Mouse (Mus musculus) Patski (cell line): Measurements from ENCODE around the gene Tank. TPM values are rescaled to one million over a fixed set of nuclear protein-coding genes. Genes with fewer than 3 reads are reported as not detected.

Experiments used
- ATAC-seq: fragments of 100-300 bp; one replicate; pipeline ENCODE4 v1.8.0; 2021
- CTCF ChIA-PET: fragments of 350-600 bp; sonication (Branson Sonifier 250); formaldehyde crosslinking; loops from one replicate; lab custom pipeline; 2022; ENCODE audit warnings: inconsistent platforms; lab: Charles Lee
- POLR2A ChIA-PET: fragments of 350-600 bp; sonication (Branson Sonifier 250); formaldehyde crosslinking; loops from one replicate; lab custom pipeline; 2022; ENCODE audit warnings: antibody characterized with exemption, inconsistent platforms; lab: Charles Lee
- DNase-seq: peaks from one replicate; pipeline ENCODE4 v3.0.0-alpha.2; 2011; ENCODE audit warnings: low read depth, low spot score
- H3K27me3 ChIP-seq: fragments of 371-371 bp; one replicate; pipeline ENCODE4 v1.5.1; 2021
- CTCF ChIP-seq: fragments of 100-300 bp; IDR thresholded peaks from one replicate; pipeline ENCODE4 v1.5.1; 2021
- in situ Hi-C: fragments of 300-500 bp; cut with MboI; formaldehyde crosslinking; loops from 3 replicates; pipeline ENCODE4 v1.11.1; 2018; ENCODE audit warnings: low pct_unique_long_range_greater_than_20kb, mixed read lengths
- polyA plus RNA-seq: library from polyadenylated mRNA; unstranded; gene quantifications from one replicate; pipeline ENCODE4 v1.2.3, GENCODE M21; 2021

Tank gene
- polyA plus RNA-seq, 1 experiment from 2014 or later: 39.2 TPM

DNA sequence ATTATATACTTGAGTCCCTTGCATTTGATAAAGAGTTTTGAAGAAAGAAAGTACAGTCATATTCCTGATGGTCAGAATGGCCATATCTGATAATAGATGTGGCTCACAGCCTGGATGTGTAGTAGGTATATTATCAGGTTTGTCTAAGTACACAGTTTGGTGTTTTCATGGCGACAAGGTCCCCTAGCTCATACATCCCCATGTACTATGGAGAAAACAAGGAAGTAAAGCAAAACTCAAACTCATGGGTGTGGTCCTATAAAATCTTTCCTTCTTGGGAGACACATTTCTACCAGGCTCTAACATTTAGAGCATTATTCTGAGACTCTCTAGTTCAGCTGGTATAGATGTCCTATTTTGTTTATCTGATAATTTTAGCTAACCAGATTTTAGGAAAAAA lies 21.3 kb downstream of the Tank start:
- no peak for TF ChIP-seq CTCF
- POLR2A ChIA-PET: no interaction called here
- in situ Hi-C loops: no loop called here

DNA sequence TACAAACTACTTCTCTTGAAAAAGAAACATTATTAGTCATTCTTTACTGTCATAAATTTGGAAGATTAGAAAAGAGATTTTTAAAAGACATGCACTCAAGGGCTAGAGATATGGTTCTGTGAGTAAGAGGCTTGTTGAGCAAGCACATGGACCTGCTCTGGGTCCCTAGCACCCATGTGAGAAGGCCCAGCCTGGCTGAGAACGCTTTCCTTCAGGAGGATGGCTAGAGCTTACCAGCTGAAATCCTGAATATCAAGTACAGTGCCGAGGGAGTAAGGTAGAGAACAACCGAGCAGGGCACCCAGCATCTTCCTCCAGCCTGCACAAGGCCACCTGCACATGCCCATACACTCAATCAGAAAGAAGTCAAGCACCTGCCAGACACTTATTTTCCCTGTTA lies 25.1 kb downstream of the Tank start:
- TF ChIP-seq CTCF: no peak
- ChIA-PET POLR2A (interaction anchor here (1.8 kb wide), 1 partner anchor 17 kb away, joined by 3 read pairs; no protein-coding TSS in a partner anchor), CTCF (no interaction called here)
- DNase-seq (no peak), ATAC-seq (no peak)
- H3K27me3 ChIP-seq: no peaks in the 10 kb centered on the region
- in situ Hi-C loops: no loop called here

More for the DNA sequence above, 21.3 kb downstream of the Tank start:
- ATAC-seq (no peak), DNase-seq (no peak)
- H3K27me3 ChIP-seq: no peaks in the 10 kb centered on the region
- CTCF ChIA-PET: no interaction called here

DNA sequence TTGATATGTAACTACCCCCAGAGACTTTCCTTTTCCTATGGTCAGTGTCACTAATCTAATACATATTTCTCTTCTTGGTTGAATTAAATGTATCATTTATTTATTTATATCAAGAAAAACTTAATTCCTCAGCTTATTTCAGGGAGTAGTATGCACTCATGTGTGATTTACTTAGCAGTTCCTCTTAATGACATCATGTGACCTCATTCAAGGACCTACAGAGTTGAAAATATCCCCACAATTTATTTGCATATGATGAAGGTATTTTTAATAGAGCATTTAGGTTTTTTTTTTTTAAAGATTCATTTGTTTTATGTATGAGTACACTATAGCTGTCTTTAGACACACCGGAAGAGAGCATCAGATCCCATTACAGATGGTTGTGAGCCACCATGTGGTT lies 28.6 kb downstream of the Tank start:
- in situ Hi-C loops: no loop called here
- ChIA-PET CTCF (no interaction called here), POLR2A (no interaction called here)
- DNase-seq: no peak
- no peak for TF ChIP-seq CTCF
- no peak for ATAC-seq
- no peaks in the 10 kb centered on the region for H3K27me3 ChIP-seq

DNA sequence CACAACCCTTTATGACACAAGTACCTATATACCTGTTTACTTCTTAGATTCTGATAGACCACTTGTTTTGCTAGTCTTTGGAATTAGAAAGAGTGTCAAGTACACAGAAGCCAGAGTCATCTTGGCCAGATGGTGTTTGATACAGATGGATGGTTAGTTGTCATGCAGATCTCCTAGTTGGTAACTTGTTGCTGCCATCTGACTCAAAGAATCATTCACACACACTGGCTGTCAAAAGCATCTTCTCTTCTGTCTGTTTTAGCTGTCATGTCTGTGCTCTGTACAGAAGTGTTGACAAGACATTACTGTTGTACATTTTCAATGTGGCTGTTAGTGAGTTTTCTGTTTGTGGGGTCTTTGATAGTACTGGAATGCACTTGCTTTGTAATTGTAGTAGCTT lies 45.6 kb downstream of the Tank start:
- DNase-seq: no peak
- POLR2A ChIA-PET: interaction anchor here (0.5 kb wide), 1 partner anchor 86 kb away, joined by 4 read pairs; no protein-coding TSS in a partner anchor
- no peak for ATAC-seq
- H3K27me3 ChIP-seq: no peaks in the 10 kb centered on the region
- in situ Hi-C loops: no loop called here
- CTCF ChIA-PET: no interaction called here
- TF ChIP-seq CTCF: no peak

DNA sequence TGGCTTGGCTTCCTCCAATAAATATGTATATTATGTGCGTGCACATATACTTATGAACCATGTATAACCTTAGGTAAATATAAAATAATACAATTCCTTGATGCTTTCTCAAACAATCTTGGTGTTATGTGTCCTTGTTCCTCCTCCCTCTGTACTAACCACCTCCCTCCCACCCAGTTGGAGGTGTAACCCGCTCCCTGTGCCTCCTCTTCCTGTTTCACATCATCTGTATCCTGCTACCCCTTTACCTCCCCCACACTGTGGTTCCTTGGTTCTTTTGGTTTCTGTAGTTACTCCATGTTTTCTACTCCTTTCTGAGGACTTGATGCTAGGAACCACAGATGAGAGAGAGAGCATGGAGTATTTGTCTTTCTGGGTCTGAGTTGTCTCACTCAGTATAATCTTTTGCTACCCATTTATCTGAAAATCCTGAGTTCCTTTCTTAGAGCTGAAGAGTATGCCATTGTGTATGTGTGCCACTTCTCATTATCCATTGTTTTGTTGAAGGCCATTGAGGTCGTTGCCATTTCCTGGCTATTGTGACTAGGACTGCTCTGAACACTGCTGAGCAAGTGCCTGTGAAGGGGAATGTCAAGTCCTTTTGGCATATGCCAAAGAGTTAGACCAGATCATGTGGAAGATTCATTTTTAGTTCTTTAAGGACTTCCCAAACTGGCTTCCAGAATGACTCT lies 52.6 kb downstream of the Tank start:
- DNase-seq (no peak), ATAC-seq (no peak)
- no peaks in the 10 kb centered on the region for H3K27me3 ChIP-seq
- TF ChIP-seq CTCF: no peak
- ChIA-PET POLR2A (no interaction called here), CTCF (no interaction called here)
- in situ Hi-C loops: loop anchor here (25.0 kb wide), 1 partner anchor 1006 kb away; the partner anchor contains the start of gene Ifih1

DNA sequence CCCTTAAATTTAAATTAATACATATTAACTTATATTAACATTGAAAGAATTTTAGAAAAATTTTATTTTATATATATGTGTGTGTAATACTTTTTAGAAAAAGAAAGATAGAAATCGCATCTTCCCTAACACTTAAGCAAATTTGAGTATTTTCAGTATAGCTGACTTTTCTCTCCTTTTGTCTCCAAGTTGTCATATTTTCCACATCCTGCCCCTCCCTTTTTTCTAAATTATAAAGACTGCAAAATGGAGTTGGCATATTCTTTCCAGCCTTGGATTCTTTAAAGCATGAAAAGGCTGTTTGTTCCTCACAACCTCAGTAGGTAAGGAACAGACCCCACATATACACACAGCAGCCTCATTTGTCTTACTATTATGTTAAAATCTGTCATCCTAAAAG lies 56.7 kb downstream of the Tank start:
- TF ChIP-seq CTCF: no peak
- H3K27me3 ChIP-seq: no peaks in the 10 kb centered on the region
- no peak for ATAC-seq
- ChIA-PET POLR2A (no interaction called here), CTCF (interaction anchor here (2.0 to 2.3 kb wide), 3 partner anchors 21 to 33 kb away, joined by 4 to 7 read pairs (median 4); no protein-coding TSS in a partner anchor)
- in situ Hi-C loops: loop anchor here (25.0 kb wide), 1 partner anchor 1002 kb away; the partner anchor contains the start of gene Ifih1
- DNase-seq: no peak

DNA sequence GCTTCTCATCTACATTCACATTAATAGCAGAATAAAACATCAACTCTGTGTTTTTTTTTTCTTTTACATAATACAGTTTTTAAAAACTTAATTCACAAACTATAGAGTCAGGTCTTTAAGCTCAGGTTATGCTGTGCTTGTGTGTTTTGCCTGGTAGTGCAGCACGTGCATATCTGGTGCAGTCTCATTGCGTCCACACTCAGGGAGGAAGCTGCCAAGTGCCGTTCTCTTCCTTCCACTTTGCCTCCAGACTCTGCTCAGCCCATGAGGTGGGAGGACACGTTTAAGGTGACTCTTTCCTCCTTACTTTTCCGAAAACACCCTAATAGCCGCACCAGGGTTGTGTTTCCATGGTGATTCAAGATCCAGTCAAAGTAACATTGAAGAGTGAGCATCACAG lies 59.8 kb downstream of the Tank start:
- H3K27me3 ChIP-seq: no peaks in the 10 kb centered on the region
- no peak for DNase-seq
- TF ChIP-seq CTCF: no peak
- ChIA-PET POLR2A (no interaction called here), CTCF (no interaction called here)
- no peak for ATAC-seq
- in situ Hi-C loops: loop anchor here (25.0 kb wide), 1 partner anchor 999 kb away; the partner anchor contains the start of gene Ifih1

DNA sequence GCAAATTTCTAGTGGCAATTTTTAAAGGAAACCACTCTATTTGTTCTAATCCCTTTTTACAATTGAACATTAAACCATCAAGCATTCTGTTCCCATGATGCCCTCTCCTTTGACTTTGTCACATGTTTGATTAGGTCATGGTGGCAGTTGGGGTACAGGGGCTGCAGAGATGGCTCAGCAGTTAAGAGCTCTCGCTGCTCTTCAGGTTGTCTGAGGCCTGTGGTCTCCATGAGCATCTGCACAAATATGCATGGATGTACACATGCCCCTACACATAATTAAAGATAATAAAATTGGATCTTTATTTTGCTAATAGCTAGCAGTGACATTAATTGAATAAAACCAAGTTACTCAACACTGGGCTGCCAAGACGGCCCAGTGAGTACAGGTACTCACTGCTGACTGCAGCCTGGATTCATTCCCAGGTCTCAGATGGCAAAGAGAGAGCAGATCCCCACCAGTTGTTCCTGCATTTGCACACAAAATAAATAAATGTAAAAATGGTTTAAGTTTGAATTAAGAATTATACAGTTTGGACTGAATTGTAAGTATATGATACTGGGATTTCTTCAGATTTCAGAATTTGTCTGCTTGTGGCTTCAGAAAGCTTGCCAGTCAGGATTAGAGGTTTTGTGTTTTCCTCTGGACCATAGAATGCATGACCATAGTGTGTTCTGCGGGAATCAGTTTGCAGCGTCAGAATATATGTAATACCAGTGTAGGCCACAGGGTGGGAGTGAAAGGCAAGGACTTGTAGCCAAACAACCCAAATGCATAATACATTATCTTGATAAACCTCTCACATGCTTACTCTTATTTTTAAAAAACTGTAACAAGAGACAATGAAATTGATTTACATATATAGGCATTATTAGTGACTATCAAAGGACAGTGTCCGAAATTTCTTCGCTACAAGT lies 64.3 kb downstream of the Tank start:
- DNase-seq (peak; percentile 6), ATAC-seq (peak; percentile 65)
- peak; percentile 74 for TF ChIP-seq CTCF
- no peaks in the 10 kb centered on the region for H3K27me3 ChIP-seq
- in situ Hi-C loops: loop anchor here (25.0 kb wide), 1 partner anchor 995 kb away; the partner anchor contains the start of gene Ifih1
- ChIA-PET CTCF (interaction anchor here (1.0 to 1.1 kb wide), 2 partner anchors 325 to 646 kb away, joined by 3 read pairs; no protein-coding TSS in a partner anchor), POLR2A (no interaction called here)

DNA sequence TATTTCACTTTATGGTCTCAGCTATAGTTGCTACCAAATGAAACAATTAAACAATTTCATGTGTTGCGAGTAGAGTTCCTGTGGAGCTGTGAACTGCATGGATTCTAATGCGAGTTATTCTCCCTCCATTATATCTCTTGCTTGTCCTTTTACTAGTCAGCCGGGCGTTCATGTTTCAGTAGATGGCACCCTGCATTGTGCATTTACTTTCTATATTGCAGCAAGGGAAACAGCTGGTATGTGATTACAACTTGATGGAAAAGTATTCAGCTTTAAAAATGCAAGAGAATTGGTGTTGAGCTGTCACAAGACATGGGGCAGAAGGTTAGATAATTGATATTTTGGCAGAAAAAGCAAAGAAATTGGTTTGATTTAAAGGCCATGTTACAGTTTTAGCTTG lies 72.8 kb downstream of the Tank start:
- in situ Hi-C loops: no loop called here
- ATAC-seq (no peak), DNase-seq (no peak)
- CTCF ChIA-PET: no interaction called here
- no peak for TF ChIP-seq CTCF
- POLR2A ChIA-PET: interaction anchor here (0.8 kb wide), 1 partner anchor 58 kb away, joined by 3 read pairs; no protein-coding TSS in a partner anchor
- H3K27me3 ChIP-seq: no peaks in the 10 kb centered on the region

DNA sequence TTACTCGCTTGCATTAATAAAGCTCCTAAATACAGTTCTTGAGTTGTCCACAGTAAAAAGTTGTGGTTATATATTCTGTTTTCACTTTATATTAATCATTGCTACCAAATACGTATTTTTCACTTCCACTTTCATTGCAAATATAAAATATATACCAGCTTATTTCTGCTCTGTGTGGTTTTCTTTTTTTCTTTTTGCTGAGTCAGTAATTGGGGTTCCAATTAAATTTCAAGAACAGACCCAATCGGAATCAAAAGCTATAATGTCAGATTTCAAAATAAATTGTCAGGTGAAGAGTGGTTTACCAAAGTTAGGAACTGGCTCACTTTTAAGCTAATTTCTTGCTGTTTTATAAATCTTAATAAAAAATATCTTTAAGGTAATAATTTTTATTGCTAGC lies 73.3 kb downstream of the Tank start:
- no peaks in the 10 kb centered on the region for H3K27me3 ChIP-seq
- no peak for TF ChIP-seq CTCF
- in situ Hi-C loops: no loop called here
- ATAC-seq (no peak), DNase-seq (no peak)
- ChIA-PET POLR2A (interaction anchor here (0.8 kb wide), 1 partner anchor 59 kb away, joined by 3 read pairs; no protein-coding TSS in a partner anchor), CTCF (no interaction called here)
